Mouse (Mus musculus) heart, postnatal 25 days (tissue): ENCODE results near the gene Ptger4. TPM values are rescaled to one million over a fixed set of nuclear protein-coding genes. Genes with fewer than 3 reads are reported as not detected.

Experiments
- DNase-seq: peaks from one replicate; pipeline ENCODE4 v3.0.0; 2022; ENCODE audit warnings: low spot score
- intact Hi-C: fragments of 180-260 bp; cut with DNase I; formaldehyde crosslinking; loops from one replicate; pipeline ENCODE4 v1.15.1; 2025
- total RNA-seq, 2 experiments: library from RNA; stranded (reverse); gene quantifications; 2 replicates each; pipeline ENCODE4 v1.2.3; 2021

Ptger4 gene
- 1 to 10 TPM; 2.5 to 2.6 TPM for total RNA-seq

GRCm38 (mm10) chr15:5243959-5244905 lies at the start of gene Ptger4:
Gene Ptger4 (minus strand): TSS chr15:5244187.
- peak; percentile 91 for DNase-seq
- intact Hi-C loops: loop anchor here (5.0 to 10.0 kb wide), 3 partner anchors 68 to 281 kb away; no protein-coding TSS in a partner anchor

GRCm38 (mm10) chr15:5288412-5288811 lies 44.4 kb upstream of the Ptger4 start:
- intact Hi-C loops: no loop called here

GRCm38 (mm10) chr15:5287072-5287471 lies 43.1 kb upstream of the Ptger4 start:
- DNase-seq: no peak
- intact Hi-C loops: no loop called here

More at GRCm38 (mm10) chr15:5288412-5288811, 44.4 kb upstream of the Ptger4 start:
- no peak for DNase-seq

GRCm38 (mm10) chr15:5281316-5281715 lies 37.3 kb upstream of the Ptger4 start:
- intact Hi-C loops: no loop called here
- DNase-seq: no peak

- intact Hi-C loops: no loop called here
- no peak for DNase-seq
These were observed 35.8 kb upstream of the Ptger4 start for GRCm38 (mm10) chr15:5279831-5280230.

- intact Hi-C loops: no loop called here
- DNase-seq: no peak
These were observed 34.5 kb upstream of the Ptger4 start for GRCm38 (mm10) chr15:5278525-5278924.

GRCm38 (mm10) chr15:5273981-5274380 lies 30.0 kb upstream of the Ptger4 start:
- DNase-seq: no peak
- intact Hi-C loops: no loop called here

- DNase-seq: no peak
- intact Hi-C loops: no loop called here
These were observed 22.1 kb upstream of the Ptger4 start for GRCm38 (mm10) chr15:5266095-5266494.

GRCm38 (mm10) chr15:5262874-5263504 lies 19.0 kb upstream of the Ptger4 start:
- intact Hi-C loops: no loop called here

GRCm38 (mm10) chr15:5262095-5262667 lies 18.2 kb upstream of the Ptger4 start:
- intact Hi-C loops: no loop called here
- DNase-seq: no peak

More at GRCm38 (mm10) chr15:5262874-5263504, 19.0 kb upstream of the Ptger4 start:
- DNase-seq: no peak

- intact Hi-C loops: no loop called here
- DNase-seq: no peak
These were observed 17.0 kb upstream of the Ptger4 start for GRCm38 (mm10) chr15:5261004-5261403.

GRCm38 (mm10) chr15:5260183-5260582 lies 16.2 kb upstream of the Ptger4 start:
- no peak for DNase-seq
- intact Hi-C loops: no loop called here

- no peak for DNase-seq
- intact Hi-C loops: no loop called here
These were observed 6.2 kb upstream of the Ptger4 start for GRCm38 (mm10) chr15:5250182-5250581.

GRCm38 (mm10) chr15:5243036-5243958 lies 690 bp downstream of the Ptger4 start:
- intact Hi-C loops: loop anchor here (5.0 to 10.0 kb wide), 3 partner anchors 69 to 282 kb away; no protein-coding TSS in a partner anchor
- peak; percentile 33 for DNase-seq

- intact Hi-C loops: loop anchor here (5.0 to 10.0 kb wide), 3 partner anchors 70 to 282 kb away; no protein-coding TSS in a partner anchor
These were observed 1.5 kb downstream of the Ptger4 start for GRCm38 (mm10) chr15:5242241-5243035.

GRCm38 (mm10) chr15:5241304-5242201 lies 2.4 kb downstream of the Ptger4 start:
- intact Hi-C loops: loop anchor here (5.0 to 10.0 kb wide), 3 partner anchors 71 to 283 kb away; no protein-coding TSS in a partner anchor
- DNase-seq: peak; percentile 21

More at GRCm38 (mm10) chr15:5242241-5243035, 1.5 kb downstream of the Ptger4 start:
- DNase-seq: peak; percentile 19

- intact Hi-C loops: loop anchor here (5.0 to 10.0 kb wide), 3 partner anchors 72 to 284 kb away; no protein-coding TSS in a partner anchor
- DNase-seq: no peak
These were observed 3.6 kb downstream of the Ptger4 start for GRCm38 (mm10) chr15:5240360-5240759.
